Mouse (Mus musculus) gastrocnemius, postnatal 10 days (tissue): Measurements from ENCODE around the gene Tcf21. TPM values are rescaled to one million over a fixed set of nuclear protein-coding genes. Genes with fewer than 3 reads are reported as not detected.

Source experiments
- DNase-seq: peaks from one replicate; pipeline ENCODE4 v3.0.0; 2021; ENCODE audit warnings: mixed read lengths
- long read RNA-seq, 2 experiments: library from polyadenylated mRNA; stranded (forward); transcript quantifications; one replicate each; pipeline ENCODE4 v2.0.0; 2021
- total RNA-seq, 2 experiments: library from RNA; stranded (reverse); gene quantifications; 2 replicates each; pipeline ENCODE4 v1.2.3; 2021

Tcf21 gene
- not detected for total RNA-seq
- long read RNA-seq, experiment 1, result 0 reads
- long read RNA-seq, experiment 2, result 0 reads

DNA sequence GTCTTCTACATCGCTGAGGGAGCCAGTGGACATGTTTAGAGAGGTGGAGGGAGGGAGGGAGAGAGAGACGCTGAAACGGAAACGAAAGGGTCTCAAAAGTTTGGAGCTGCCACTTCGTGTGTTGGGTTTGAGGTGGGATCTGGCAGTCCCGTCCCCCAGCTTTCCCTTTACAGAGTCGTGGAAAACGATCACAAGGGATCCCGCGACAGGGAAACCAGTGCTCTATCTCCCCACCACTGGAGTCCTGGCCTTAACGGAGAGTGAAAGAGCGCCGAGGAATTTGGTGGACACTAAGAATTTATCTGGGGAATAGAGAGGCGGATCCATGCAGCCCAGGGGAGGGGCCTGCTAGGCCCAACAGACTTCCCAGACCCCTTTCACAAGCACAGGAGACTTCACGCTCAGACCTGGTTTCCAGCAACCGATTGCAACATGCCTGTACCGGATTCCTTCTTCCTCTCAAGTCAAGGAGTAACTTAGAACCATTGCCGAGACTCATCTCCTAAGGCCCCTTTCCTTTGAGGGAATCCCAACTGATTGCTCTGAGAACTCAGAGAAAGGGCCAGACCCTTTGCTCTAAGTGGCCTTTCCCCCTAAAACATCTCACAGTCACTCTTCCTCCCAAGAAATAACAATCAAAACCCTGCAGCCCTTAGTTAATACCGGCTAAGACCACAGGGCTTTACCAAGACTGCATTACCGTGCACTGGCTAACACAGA is at the start of gene Tcf21:
Gene Tcf21 (minus strand): TSS at position 304 of the 720 bp plus-strand sequence.
- no peak for DNase-seq

DNA sequence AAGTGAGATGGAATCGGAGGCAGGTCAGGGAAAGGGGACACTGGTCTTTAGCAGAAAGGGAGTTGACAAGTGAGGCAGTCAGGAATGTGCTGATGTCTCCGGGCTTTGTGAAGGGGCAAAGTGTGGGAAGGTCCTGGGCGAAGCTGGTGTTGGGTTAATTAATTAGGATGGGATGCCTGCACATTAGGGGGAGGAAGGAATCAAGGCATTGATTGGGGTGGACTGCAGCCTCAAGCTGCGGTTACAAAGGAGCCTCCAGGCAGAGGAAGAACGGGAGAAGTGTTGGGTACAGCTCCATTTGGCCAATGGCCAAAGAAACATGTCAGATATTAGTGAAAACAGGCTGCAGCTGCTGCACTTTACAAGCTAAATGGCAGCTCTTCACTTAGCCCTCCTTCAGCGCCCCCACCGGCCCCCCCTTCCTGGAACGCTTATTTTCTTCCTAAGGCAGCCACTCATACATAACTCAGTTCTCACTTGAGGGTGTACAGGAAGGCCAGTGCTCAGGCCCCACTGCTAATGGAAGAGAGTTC is 48.5 kb upstream of the Tcf21 start:
- DNase-seq, result no peak

DNA sequence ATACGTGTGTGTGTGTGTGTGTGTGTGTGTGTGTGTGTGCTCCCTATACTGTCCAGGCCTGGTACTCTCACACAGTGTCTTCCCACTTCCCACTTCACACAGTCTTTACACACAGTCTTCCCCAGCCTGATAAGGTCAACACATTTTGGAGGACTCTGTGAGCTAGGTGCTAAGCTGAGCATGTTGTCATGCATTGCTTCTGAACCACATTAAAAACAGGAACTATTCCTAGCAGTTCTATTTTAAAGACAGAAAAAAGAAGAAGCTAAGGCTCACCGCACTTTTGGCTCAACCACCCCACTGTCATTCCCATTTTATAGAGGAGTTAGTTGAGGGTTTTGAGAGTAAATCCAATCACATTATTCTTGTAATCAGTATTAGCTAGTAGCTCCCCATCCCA is 47.2 kb upstream of the Tcf21 start:
- DNase-seq, result no peak

DNA sequence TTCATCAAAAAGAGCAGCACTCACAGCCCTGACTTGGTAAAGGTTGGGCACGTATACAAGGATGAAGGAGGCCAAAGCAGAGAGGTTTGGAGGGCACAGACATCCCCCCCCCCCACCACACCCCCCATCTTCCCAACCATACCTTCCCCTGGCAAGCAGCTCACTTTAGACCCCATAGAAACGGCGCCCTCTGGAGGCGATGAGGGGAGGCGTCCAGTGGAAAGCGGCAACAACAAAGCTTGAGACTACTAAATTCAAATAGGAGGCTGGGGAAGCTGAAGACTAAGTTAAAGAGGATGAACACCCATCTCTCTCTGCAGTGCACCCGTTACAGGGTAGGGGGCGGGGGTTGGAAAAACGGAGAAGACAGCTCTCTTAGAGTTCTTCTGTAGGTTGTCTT is 38.1 kb upstream of the Tcf21 start:
- no peak for DNase-seq

DNA sequence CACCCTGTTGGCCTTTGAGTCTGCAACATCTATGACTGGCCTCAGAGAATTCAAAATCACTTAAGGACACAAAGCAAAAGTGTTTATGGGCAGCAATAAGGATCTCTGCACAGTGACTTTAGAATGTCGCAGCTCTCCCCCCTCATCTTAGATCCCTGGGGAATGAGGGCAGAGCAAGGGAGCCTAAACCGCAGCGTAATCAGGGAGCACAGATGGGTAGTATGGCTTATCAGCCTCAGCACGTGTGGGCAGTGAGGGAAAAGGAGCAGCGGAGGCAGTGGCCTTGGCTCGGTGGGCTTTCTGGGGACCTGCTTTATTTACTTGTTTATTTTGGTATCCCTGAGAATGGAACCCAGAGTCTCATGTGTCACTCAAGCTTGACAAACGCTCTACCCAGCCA is 34.4 kb upstream of the Tcf21 start:
- DNase-seq, result no peak

DNA sequence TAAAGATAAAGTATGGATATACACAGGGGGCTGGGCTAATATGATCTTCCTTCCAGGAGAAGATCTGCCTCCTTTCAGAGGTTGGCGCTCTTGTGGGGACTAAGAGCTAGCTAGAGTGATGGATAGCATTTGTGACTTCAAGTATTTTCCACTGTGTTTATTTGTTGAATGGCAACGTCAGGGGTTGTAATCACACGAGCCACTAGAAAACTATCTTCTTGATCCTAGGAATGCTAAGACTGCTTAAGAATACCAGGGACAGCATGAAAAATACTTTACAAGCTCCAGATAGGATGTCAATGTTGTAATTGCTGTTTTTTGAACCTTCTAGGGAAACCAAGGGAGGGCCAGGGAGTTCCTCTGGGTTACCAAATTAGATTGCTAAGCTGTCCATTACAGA is 25.4 kb upstream of the Tcf21 start:
- DNase-seq, result no peak

DNA sequence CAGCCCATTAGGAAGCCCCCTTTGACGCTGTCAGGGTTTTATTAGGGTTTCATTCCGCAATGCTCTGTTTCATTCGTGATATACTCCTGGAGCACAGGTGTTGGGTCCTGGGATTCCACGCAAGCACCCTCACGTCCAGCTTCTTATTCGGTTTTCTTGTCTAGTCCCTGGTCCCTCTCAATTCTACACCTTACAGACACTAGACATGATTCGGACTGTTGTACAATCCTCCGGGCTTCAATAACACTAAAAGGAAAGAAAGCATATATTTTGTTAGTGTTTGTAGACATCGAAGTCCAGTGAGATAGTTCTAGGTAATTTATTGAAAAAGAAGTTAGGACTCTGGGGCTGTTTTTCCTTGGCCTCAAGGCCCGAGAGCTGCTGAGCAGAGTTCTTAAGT is 24.8 kb upstream of the Tcf21 start:
- DNase-seq, result no peak

DNA sequence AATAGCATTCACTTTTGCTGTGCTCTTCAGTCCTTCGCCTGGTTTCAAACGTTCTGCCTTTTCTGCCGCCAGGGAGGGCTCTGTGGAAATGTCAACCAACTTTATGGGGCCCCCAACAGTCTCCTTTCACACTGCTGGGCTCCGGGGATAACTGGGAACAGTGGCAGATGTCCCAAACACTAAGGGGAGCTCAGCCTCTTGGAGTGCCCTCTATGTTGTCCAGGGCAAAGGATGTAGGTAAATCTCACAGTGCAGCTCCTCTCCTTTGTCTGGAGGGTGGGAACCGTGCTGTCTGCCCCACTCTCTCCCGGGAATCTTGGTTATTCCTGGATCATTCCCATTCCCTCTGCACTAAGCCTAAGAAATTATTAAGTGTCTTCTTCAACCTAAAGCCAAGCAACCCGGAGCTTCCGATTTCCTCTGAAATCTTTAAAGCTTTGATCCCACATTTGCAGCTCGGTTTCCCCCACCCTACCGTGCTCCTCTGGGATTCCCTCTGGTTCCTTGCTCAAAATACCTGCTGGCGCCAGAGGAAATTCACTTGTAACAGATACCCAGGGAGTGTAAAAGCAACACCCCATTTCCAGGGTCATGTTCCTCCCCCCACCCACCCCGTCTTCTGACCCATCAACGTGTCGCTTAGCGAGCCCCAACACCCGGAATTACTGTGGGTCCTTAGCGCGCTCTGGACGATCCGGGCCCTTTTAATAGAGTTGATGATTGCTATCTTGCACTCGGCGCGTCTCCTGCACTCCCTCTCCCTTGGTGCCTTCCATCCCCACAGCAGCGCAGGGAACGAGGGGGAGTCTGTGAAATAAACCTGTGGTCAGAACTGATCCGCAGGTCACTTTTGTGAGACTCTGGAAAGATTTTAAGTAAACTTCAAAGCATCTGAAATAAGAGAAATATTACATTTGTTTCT is 23.7 kb upstream of the Tcf21 start:
- DNase-seq, result no peak

DNA sequence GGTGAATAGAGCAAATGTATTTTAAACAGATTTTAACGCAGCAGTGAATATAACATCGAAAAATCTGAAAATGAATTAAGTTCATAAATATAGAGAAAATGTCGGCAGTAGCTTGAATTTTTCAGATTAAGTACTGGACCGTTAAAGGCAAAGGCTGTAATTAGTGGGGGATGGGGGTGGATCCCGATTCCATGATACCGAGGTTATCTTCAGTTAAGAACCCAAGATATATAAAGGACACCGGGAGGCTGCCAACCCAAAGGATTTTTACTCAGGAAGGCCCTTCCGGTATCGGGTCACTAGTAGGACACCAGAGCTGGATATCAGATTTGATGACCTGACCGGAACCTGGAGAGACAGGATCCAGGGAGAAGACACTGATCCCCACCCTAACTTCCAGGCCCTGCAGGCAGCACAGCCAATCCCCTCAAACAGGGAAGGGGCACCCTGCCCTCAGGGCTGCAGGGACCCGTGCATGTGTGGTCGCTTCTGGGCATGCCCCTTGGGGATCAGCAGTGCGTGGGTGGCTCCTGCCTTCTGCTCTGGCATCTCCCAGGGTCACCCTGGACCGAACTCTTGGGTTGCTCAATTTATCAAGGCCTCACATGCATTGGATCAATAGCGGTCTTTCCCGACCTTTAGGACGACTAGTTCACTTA is 22.9 kb upstream of the Tcf21 start:
- DNase-seq, result no peak

DNA sequence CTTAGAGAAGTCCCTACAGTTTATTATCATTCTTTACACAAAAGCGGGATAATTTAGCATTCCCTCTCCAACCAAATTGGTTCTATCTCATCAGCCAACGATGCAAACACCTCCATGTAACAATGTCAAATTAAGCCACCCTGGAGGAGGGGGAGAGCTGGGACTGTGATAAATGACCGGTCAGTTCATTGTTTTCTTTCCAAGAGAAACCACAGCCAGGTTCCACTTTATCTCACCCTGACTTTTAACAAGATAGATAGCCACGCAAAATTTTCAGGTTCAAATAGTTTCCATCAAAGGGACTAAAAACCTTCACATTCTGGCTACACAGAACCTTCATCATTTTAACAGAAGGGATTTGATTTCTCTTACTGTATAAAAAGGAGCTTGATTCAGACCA is 22.1 kb upstream of the Tcf21 start:
- no peak for DNase-seq

DNA sequence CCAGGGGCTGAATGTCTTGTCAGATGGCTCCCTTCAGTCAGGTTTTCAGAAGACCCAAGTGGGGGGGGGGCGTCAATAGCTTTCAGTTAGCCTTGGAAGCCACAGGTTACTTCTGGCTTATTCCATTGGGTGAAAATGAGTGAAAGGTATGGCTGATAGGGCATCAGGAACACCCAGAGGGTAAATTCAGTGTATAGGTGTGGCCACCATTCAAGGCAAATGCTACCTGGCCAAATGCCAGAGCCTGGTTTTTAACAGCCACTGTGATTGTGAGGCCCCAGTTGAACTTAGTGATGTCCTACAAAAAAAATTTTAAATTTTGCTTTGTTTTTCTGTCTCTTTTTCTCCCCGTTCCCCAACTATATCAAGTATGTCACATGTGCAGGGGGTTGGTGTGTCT is 6.3 kb upstream of the Tcf21 start:
- no peak for DNase-seq

DNA sequence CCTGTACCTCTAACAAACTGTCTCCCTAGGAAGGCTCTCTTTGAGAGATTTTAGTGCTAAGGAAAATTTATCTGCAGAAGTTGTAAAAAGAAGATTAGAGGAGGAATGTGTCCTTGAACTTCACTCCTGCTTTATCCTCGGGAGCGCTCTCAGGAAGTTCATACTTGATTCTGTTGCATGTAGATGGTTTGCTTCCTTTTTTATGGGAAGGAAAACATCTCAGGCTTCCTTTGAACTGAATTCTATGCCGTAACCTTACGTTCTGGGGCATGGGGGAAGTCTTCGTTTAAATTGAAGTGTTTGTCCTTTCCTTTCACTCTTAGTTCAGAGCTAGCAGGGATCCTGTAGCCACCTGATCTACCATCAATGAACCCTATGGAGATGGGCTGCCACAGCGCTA is 2.9 kb upstream of the Tcf21 start:
- DNase-seq, result no peak

DNA sequence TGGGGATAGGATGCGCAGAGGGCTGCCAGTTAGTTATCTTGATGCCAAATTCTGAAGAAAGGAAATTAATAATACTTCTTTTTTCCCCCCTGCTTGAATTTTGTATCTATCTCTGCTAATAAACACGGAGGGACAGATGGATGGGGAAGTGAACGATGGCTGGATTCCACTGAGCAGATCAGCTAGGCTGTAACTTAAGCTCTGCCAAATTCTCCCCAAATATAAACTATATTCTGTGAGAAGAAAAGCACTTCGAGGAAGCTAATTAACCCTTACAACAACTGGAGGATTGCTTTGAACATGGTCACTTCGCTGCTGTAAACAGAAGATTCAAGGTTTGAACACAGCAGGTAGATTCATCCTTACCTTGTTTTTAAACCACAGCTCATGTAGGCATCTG is 2.5 kb upstream of the Tcf21 start:
- no peak for DNase-seq

DNA sequence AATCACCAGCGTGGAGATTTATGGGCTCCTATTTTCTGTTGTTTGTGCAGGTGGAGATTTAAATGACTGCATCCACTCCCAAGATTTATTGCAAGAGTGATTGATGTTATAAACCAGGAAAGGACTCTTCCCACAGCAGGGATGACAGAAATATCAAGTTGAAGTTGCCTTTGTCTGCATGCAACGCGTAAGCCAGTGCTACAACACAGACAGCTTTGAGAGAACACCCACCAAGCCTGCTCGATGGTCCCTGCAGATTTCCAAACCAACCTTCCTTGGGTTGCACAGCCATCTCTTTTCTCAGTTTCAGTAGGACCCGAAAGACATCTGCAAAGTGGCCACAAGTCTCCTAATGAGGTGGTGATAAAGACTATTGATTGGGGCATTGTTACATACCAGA is 1.7 kb upstream of the Tcf21 start:
- no peak for DNase-seq

DNA sequence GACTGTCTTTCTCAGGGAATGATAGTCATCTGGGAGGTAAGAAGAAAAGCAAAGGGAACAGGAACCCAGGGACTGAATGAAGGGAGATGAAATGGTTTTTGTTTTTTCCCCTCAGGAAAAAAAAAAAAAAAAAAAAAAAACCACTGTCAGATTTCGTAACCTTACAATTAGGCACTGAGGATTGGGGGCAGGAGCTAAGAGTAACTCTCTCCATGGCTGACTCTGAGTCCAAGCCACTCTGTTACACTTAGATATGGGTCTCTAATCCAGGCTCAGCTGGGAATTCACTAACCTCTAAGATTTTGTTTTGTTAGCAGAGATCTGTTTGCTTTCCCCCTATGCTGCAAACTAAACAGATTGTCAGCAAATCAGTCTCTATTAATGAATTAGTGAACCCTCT is 1.3 kb upstream of the Tcf21 start:
- no peak for DNase-seq

DNA sequence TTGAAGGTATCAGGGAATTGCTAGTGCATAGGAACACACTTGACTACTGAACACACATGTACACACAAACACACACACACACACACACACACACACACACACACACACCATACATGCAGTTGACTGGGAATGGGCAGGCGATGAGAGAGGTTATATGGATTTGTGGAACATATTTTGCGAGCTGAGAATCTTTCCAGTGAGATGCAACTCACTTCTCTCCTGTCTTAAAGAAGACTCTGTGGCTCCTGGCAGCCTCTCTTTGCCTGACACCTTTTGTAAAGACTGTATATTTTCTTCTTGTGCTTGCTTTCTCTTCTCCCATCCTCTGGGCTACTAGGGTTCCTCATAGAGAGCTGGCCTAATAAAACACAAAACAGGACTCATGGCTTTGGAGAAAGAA is 867 bp upstream of the Tcf21 start:
- DNase-seq, result no peak

DNA sequence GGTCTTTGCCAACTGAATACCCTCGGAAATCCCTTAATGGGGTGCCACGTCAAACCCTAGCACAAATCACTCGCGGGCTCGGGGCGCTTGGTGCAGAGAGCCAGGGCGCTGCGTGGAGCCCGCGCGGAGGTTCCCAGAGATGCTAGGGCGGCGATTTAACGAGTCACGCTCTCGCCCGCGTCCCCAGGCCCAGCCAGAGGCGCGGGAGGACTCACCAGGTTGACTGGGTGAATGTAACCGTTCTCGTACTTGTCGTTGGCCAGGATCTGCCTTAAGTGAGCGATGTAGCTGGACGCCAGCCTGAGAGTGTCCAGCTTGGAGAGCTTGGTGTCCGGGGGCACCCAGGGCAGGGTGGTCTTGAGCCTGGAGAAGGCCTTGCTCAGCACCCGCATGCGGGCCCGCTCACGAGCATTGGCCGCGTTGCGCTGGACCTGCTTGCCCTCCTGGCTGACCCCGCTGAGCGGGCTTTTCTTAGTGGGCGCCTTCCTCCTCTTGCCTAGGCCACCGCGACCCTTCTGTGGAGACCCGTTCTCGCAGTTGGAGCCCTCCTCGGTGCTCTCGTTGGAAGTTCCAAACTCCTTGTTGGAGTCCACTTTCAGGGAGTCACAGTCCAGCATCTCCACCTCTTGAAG is 619 bp downstream of the Tcf21 start:
- no peak for DNase-seq

DNA sequence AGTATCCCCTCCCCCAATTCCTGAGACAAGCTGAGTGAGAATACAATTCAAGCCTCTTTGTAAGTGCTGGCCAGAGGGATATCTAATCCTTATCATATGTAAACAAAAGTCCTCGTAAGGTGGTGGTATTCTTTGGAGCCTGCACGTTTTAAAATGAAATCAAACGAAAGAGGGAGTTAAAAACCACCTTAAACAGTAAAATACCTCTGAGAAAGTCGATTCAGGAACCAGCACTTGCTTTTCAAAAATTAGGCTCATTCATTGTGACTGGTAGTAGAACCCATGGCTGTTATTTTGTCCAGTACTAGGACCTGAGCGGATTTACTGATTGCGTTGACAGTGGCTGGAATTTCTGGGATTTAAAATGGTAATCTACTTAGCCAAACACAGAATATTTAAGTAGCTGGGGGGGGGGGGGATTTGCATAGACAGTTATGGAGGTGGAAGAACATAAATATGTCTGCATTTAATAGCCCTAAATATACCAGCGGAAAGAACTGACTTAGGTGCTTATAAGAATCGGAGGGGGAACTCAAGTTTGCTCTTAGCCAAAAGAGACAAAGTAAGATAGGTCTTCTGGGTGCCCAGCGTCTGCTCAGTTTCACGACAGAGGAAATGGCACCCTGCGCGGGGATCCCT is 1.3 kb downstream of the Tcf21 start:
- no peak for DNase-seq

DNA sequence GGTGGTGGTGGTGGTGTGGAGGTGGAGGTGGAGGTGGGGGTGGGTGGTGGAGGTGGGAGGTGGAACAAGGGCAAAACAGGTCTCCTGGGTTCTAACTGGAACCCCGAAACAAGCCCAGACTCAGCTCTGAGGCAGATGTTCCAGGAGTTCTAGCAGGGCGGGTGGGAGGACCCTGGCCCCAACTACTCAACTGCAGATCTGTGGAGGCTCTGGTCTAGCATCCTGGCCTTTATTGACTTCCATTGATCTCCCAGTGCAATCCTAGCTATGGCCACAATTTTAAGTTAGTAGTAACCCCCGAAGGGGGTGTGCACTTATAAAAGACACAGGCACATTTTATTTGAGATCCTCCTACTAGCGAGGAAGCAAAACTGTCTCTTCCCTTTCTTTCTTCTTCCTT is 2.0 kb downstream of the Tcf21 start:
- no peak for DNase-seq

DNA sequence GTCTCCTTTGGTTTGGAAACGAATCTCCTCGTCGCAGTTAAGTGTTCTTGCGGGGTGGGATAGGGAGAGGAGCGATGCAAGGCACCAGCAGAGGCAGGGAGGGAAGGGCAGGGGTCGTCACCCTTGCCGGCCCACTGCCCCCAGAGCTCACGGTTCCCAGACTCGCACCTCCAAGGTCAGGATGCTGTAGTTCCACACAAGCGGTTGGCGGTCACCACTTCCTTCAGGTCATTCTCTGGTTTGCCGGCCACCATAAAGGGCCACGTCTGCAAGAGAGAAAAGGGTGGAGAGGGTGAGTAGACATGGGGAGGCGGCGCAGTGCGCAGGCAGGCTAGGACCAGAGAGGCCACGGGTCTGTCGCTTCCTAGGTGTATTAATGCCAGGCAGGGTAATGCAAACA is 2.4 kb downstream of the Tcf21 start:
- no peak for DNase-seq

DNA sequence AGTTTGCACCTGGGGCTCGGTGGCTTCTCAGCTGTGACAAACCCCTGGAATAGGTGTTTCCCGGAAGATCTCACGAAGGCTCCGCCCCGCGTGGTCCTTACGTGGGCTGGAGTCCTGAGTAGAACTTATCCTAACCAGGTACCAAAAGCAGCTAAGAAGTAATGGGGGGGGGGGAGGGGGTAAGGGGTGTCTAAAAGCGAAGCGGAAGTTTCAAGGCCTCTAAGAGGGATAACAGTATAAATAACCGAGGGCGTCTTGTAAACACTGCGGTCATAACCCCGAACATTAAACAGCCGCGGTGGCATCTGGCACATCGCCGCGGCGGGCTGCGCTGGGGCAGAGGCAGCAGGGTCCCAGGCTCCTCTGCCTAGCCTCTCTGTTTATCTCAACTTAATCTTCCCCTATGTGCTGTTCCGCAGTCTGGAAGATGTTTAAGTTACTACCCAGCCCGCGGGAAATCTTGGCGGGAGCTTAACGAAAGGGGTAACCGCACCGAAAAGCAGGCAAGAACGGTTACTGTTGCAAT is 3.7 kb downstream of the Tcf21 start:
- no peak for DNase-seq
